Mouse (Mus musculus) liver, embryonic 14.5 days (tissue): ENCODE measurements around the gene Npcd. TPM values are rescaled to one million over a fixed set of nuclear protein-coding genes. Genes with fewer than 3 reads are reported as not detected.

Experiments used
- ATAC-seq: fragments of 200-750 bp; cut with Nextera tagmentation; 2 replicates; pipeline ENCODE4 v1.8.0; 2017; ENCODE audit warnings: moderate number of reproducible peaks, mild to moderate bottlenecking, moderate library complexity; ENCODE audit not compliant: insufficient read depth
- DNase-seq, 3 experiments: peaks; one replicate each; pipeline ENCODE4 v3.0.0-alpha.2; 2012 to 2013; ENCODE audit warnings: low read depth in 3 of 3, low spot score in 3 of 3
- H3K27ac ChIP-seq: fragments of 300-500 bp; sonication (generic); 2 replicates; pipeline ENCODE4 v1.5.1; 2014; ENCODE audit warnings: moderate library complexity, mild to moderate bottlenecking, control low read depth, inconsistent platforms
- H3K27me3 ChIP-seq: fragments of 300-500 bp; sonication (generic); 2 replicates; pipeline ENCODE4 v1.6.1; 2014; ENCODE audit warnings: mild to moderate bottlenecking, low read length, moderate library complexity; ENCODE audit not compliant: control insufficient read depth, insufficient read depth
- H3K36me3 ChIP-seq: fragments of 300-500 bp; sonication (generic); replicated peaks from 2 replicates; pipeline ENCODE4 v1.6.1; 2014; ENCODE audit warnings: low read depth; ENCODE audit not compliant: control insufficient read depth, insufficient read depth
- H3K4me1 ChIP-seq, 2 experiments: fragments of 200-500 bp in 1 of 2; fragments of 300-500 bp in 1 of 2; sonication (generic) in 1 of 2; replicated peaks; 2 replicates each; pipeline ENCODE4 v1.6.1; 2012 to 2014; ENCODE audit warnings: antibody characterized with exemption in 1 of 2, inconsistent platforms in 1 of 2, low read length in 1 of 2; ENCODE audit not compliant: control insufficient read depth in 2 of 2, insufficient read depth in 2 of 2
- H3K4me2 ChIP-seq: fragments of 300-500 bp; sonication (generic); 2 replicates; pipeline ENCODE4 v1.6.1; 2014; ENCODE audit warnings: low read depth, mild to moderate bottlenecking, control low read depth, moderate library complexity
- H3K4me3 ChIP-seq, 2 experiments: fragments of 200-500 bp in 1 of 2; fragments of 300-500 bp in 1 of 2; sonication (generic) in 1 of 2; 2 replicates each; pipeline ENCODE4 v1.5.1; 2012 to 2014; ENCODE audit warnings: low read depth in 2 of 2, low read length in 2 of 2, mild to moderate bottlenecking in 2 of 2, control low read depth in 1 of 2, inconsistent platforms in 1 of 2, moderate library complexity in 1 of 2; ENCODE audit not compliant: insufficient read depth in 1 of 2
- H3K9ac ChIP-seq: fragments of 300-500 bp; sonication (generic); replicated peaks from 2 replicates; pipeline ENCODE4 v1.6.1; 2014; ENCODE audit warnings: mild to moderate bottlenecking, control low read depth, moderate library complexity
- H3K9me3 ChIP-seq: fragments of 300-500 bp; sonication (generic); 2 replicates; pipeline ENCODE4 v1.6.1; 2016; ENCODE audit warnings: low read length, mixed read lengths; ENCODE audit not compliant: control insufficient read depth
- CTCF ChIP-seq: IDR thresholded peaks from 2 replicates; pipeline ENCODE4 v1.5.1; 2016; ENCODE audit warnings: antibody characterized with exemption, low read depth, control low read depth
- EP300 ChIP-seq: IDR thresholded peaks from 2 replicates; pipeline ENCODE4 v1.6.1; 2016; ENCODE audit warnings: antibody characterized with exemption, low read depth
- WGBS: fragments of 180-500 bp; shearing (Covaris S2); extraction: QIAGEN DNeasy Blood & Tissue Kit; methylation state at CpG from one replicate; pipeline ENCODE4 v1.1.7; 2014; ENCODE audit not compliant: insufficient replicate concordance; 5-methylcytosine and 5-hydroxymethylcytosine counted together
- polyA plus RNA-seq, 2 experiments: library from polyadenylated mRNA; depleted of rRNA in 1 of 2; stranded (reverse) in 1 of 2; unstranded in 1 of 2; fragments of >200 nt; fragmentation: Nextera tagmentation in 1 of 2; extraction: Ambion mirVana in 1 of 2; gene quantifications; 2 replicates each; pipeline versions ENCODE4 v1.2.1 to v1.2.3; 2012 to 2014

The Npcd gene
- polyA plus RNA-seq, 2 experiments = 0.08 TPM; not detected in 1

DNA sequence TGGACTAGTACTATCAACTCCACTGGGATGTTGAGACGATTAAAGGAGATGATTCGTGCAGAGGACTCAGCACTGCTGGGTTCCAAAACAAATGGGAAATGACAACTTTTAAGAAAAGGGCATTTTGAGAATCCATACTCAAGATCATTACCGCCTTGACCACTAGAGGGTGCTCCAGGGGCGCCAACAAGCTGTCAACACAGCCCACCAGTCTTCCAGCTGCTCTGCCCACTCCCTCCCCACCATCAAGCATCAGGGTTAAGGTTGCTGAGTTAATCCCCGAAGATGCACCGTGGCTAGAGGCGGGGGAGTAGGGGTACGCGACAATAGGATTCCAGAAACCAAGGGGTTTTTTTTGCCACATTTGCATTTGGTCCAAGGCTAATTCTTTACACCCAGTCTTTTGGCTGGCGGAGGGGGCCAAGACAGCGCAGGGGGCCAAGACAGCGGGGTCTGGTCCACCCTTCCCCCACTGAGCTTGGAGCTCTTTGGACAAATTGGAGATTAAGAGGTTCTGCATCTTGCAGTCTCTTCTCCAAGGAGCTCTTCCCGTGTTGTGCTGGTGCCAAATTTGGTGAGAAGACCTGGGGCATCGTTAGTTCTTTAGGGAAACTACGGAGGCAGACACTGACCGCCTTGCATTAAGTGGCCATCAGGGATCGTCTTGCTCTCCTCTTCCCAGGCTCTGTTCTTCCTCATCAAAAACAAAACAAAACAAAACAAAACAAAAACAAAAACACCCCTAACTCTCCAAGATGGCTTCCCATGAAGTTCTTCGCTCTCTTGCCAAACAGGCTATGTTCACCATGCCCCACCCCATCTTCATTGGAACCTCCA is 1.8 kb downstream of the Npcd start:
- peak overlapping the region; percentile 70 for H3K4me2 ChIP-seq
- H3K36me3 ChIP-seq = no peaks in the 10 kb centered on the region
- TF ChIP-seq CTCF (peak; percentile 92), EP300 (no peak)
- ATAC-seq (no peak), DNase-seq (peak; percentile 45 to 53 (median 49))
- no peak overlapping the region; the same call in 1 of the 2 replicates for H3K9ac ChIP-seq
- no peaks in the 10 kb centered on the region; the same call in 1 of the 2 replicates for H3K27me3 ChIP-seq
- H3K4me1 ChIP-seq = peaks cover 0 to 9% of the 10 kb centered on the region in 2 experiments; a peak in 2 of 4 replicates
- no peak overlapping the region for H3K27ac ChIP-seq
- no peaks in the 10 kb centered on the region for H3K9me3 ChIP-seq
- peak overlapping the region in 1 of 2 experiments; percentile 80; a peak in 2 of 4 replicates for H3K4me3 ChIP-seq
- WGBS = 42% methylated on average over 18 of the region's 18 CpGs

DNA sequence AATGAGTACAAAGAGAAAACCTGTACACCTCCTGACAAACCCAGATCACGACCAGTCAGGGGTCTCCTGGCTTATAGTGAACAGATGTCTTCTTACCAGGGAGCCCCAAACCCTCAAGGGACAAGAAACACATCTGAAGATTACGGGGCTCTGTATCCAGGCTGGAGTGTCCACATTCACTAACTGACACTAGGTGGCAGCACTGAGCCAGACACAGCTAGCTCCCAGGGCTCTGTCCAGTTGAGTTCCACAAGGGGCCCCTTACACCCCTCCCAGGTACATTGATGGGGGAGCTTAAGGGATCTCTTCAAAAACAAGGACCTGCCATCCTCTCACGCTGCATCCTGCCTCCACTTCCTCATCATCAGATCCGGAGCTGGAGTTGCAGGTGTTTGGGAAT is 3.6 kb downstream of the Npcd start:
- H3K27me3 ChIP-seq = no peaks in the 10 kb centered on the region; the same call in 1 of the 2 replicates
- DNase-seq = peak; percentile 56 to 64 (median 59)
- no peak overlapping the region for H3K4me2 ChIP-seq
- no peaks in the 10 kb centered on the region for H3K9me3 ChIP-seq
- H3K36me3 ChIP-seq = no peaks in the 10 kb centered on the region
- H3K4me3 ChIP-seq = no peak overlapping the region
- no peak overlapping the region for H3K27ac ChIP-seq
- ATAC-seq = peak; percentile 27; the same call in 1 of the 2 replicates
- 13% methylated on average over 4 of the region's 4 CpGs for WGBS
- H3K4me1 ChIP-seq = peaks cover 0 to 9% of the 10 kb centered on the region in 2 experiments; a peak in 2 of 4 replicates
- TF ChIP-seq CTCF (peak; percentile 94), EP300 (no peak)
- no peak overlapping the region for H3K9ac ChIP-seq

DNA sequence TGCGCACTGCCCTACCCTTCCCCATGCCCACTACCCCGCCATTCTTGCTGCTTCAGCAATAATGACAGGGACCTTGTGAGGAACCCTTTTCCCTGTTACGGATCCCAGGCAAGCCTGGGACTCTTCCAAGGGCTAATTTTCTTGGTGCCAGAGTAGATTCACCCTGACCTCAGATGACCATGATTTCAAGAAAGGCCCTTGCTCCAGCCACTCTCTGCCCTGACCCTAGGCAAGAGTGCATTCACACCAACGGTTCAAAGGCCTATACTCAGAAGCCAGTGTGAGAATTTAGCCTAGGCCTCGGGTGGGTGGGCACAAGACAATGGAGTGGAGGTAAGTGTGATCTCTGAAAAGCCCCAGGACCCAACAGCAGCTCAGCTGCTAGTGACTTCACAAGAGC is 4.6 kb downstream of the Npcd start:
- DNase-seq = no peak
- ATAC-seq = no peak
- Histone ChIP-seq H3K9me3 (no peaks in the 10 kb centered on the region), H3K4me3 (no peak overlapping the region), H3K36me3 (no peaks in the 10 kb centered on the region), H3K4me2 (no peak overlapping the region), H3K4me1 (peaks cover 0 to 9% of the 10 kb centered on the region in 2 experiments; a peak in 2 of 4 replicates), H3K27ac (no peak overlapping the region), H3K27me3 (no peaks in the 10 kb centered on the region; the same call in 1 of the 2 replicates), H3K9ac (no peak overlapping the region)
- WGBS = 71% methylated on average over 5 of the region's 5 CpGs
- no peak for TF ChIP-seq CTCF
- no peak for TF ChIP-seq EP300

DNA sequence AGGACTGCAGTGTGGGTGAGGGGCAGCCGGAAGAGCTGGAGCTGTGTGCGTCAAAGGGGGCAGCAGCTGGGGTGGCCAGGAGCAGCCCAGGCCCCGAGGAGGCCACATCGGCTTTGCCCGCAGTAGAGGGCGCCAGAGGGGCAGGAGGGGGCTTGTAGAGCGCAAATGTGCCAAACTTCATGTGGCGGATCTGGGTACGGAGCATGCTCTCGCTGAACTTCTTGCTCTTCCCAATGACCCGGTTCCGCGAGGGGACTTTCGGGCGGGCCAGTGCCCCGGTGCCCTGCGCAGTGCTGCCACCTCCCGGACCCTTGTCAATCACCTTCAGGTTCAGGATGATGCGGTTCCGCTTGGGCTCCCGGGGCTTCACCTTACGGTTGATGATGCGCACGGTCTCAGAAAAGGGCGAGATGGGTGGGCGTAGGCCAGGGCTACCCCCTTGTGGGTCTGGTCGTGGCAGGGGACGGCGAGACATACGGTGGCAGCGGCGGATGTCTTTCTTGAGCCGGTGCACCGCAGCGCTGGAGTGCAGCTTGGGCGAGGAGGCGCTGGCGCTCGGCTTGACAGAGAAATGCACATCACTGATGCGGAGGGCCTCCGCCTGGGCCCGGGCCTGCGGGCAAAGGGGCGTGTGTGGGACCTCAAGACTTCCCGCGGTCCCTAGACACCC is 5.5 kb downstream of the Npcd start:
- Histone ChIP-seq H3K36me3 (no peaks in the 10 kb centered on the region), H3K4me3 (no peak overlapping the region), H3K27me3 (no peaks in the 10 kb centered on the region), H3K9ac (no peak overlapping the region), H3K27ac (no peak overlapping the region), H3K4me1 (peaks cover 0 to 9% of the 10 kb centered on the region in 2 experiments; a peak in 2 of 4 replicates), H3K4me2 (no peak overlapping the region), H3K9me3 (no peaks in the 10 kb centered on the region)
- DNase-seq = no peak
- 69% methylated on average over 46 of the region's 46 CpGs for WGBS
- TF ChIP-seq CTCF (peak; percentile 53), EP300 (no peak)
- ATAC-seq = no peak

DNA sequence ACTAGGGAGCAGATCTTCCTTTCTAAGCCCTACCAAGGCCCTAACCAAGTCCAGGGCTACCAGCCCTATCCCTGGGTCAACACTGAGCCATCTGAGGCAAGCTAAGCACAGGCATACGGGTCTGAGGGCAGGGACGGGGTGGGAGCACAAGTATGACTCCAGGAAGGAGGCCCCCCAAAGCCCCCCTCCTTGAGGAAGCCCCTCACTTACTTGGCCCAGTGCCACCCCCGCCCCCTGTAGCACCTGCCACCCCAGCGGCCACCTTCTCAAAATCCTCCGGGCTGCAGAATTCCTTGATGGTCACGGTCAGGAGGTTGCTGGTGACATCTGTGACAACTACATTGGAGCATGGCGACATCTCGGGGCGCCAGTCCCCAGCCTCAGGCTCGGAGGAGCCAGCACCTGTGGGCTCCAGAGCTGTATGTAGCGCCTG is 6.2 kb downstream of the Npcd start:
- DNase-seq (no peak), ATAC-seq (no peak)
- no peak overlapping the region for H3K4me3 ChIP-seq
- no peaks in the 10 kb centered on the region for H3K27me3 ChIP-seq
- no peak overlapping the region for H3K27ac ChIP-seq
- 76% methylated on average over 11 of the region's 11 CpGs for WGBS
- H3K9me3 ChIP-seq = no peaks in the 10 kb centered on the region
- H3K36me3 ChIP-seq = no peaks in the 10 kb centered on the region
- no peak overlapping the region for H3K4me2 ChIP-seq
- H3K9ac ChIP-seq = no peak overlapping the region
- no peak for TF ChIP-seq EP300
- TF ChIP-seq CTCF = no peak
- H3K4me1 ChIP-seq = peaks cover 0 to 6% of the 10 kb centered on the region in 2 experiments; a peak in 2 of 4 replicates
